Mouse (Mus musculus) c-Kit-positive CD71-positive TER-119-negative erythroid progenitor cells, embryonic 14.5 days (primary cell): Measurements from ENCODE around the gene Clec4d.
A peak's percentile ranks its signal among the peaks of the same experiment; 100 is the strongest.
"Not testable (repeated sequence)": the region's sequence is repeated elsewhere in the genome, so short reads cannot be mapped to it uniquely, and the experiment has no call there.

ENCODE experiments used
- DNase-seq: peaks from one replicate; pipeline ENCODE4 v3.0.0-alpha.2; 2013; ENCODE audit warnings: low read depth

The Clec4d gene

GRCm38 (mm10) chr6:123261555-123262161 is at the start of gene Clec4d:
TSS of gene Clec4d (plus strand) at chr6:123262111.
- DNase-seq: no peak

DNA sequence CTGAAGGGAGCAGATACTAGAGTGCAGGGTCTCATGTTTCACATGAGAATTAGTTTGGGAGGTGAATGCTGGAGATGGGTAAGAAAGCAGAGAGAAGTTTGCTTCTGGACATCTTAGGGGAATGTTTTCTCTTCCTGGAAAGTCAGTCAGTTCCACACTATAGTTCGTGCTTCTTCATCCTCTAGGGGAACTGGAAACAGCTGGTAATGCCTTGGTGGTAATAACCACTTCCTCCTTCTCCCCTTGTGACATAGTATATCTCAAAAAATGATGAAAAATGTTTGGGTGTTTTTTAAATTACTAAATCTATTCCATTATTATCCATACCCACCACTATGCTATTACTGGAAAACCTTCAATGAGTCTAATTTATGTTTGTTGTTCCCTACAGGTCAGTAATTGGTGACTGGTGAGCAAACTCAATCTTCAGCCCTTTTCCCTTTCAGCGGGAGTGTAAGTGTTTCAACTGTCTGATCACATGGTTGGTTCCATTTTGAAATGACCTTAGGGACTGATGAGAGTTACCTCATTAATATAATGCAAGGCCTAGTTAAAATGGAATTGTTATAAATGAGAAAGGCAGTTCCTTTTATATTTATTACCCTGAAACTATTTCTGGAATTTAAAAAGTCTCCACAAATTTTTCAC is 34.3 kb upstream of the Clec4d start:
- no peak for DNase-seq

DNA sequence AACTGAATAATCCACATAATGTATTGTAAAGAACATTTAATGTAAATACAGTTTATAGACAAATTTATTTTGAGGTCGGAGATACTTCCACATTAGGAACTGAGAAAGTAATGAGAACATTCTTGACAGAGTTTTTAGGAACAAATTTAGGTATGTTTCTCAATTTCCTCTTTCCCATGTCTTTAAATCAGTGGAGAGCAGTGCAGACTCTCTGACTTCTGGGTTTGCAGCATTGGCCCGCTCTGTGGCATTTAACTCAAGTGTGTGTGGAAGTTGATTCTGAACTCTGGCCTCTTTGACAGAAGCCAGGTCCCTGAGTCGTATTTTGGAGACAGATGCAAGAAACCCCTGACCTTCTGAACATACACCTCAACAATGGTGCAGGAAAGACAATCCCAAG is 32.3 kb upstream of the Clec4d start, which contains the start of gene Clec4n:
Gene Clec4n (plus strand): TSS at position 200 of the 400 bp plus-strand sequence.
- no peak for DNase-seq

DNA sequence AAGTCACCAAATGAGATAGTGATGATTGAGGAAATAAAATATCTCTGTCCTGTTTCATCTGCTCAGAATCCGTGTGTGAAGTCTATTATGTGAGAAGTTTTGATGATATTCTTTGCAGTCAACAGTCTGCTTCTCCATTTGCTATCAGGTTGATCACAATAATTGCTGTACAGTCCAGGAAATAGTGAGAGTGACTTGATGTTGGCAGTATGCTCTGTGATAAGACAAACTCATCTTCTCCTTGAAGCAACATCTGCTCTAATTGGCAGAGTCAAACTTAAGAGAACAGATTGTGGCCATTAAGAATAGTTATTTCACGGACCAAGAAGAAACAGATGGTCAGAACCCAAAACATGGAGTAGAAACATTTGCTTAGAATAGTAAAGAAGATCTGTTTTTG is 30.8 kb upstream of the Clec4d start:
- no peak for DNase-seq

DNA sequence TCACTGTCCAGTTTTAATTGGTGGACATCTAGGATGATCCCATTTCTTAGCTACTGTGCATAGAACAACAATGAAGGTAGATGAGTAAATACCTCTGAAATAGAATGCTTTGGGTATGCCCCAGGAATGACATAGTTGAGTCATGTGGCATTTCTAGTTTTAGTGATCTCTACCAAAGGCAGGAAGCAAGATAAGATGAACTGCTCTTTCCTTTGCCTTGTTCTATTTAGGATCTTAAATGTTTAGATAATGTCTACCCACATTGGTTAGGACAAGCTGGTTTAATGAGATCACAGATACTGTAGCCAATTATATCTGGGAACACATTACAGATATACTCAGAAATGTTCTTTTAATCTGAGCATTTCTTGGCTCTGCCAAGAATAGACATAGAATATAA is 24.3 kb upstream of the Clec4d start:
- DNase-seq: no peak

- DNase-seq: no peak
Measured at GRCm38 (mm10) chr6:123244201-123244600, 17.7 kb upstream of the Clec4d start.

DNA sequence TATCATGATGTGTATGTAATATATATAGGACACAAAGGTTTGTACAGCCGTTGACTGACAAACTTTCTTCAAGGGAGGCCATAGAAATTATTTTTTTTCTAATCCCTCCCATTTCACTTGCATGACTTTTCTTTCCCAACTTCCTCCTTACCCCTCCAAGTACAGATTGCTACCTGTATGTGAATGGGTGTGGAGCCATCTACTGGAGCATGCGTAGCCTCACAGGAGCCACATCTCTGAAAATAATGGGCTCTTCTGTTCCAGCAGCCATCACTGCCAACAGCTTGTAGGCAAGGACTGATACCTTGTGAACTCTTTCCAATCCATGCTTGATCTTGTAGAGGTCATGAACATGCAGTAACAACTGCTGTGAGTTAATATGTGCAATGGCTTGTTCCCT is 13.0 kb upstream of the Clec4d start:
- not testable (repeated sequence) for DNase-seq

GRCm38 (mm10) chr6:123252735-123253134 is 9.2 kb upstream of the Clec4d start:
- DNase-seq: no peak

- DNase-seq: no peak
Measured at GRCm38 (mm10) chr6:123258946-123259345, 3.0 kb upstream of the Clec4d start.

GRCm38 (mm10) chr6:123259889-123260603 is 1.9 kb upstream of the Clec4d start:
- DNase-seq: no peak

DNA sequence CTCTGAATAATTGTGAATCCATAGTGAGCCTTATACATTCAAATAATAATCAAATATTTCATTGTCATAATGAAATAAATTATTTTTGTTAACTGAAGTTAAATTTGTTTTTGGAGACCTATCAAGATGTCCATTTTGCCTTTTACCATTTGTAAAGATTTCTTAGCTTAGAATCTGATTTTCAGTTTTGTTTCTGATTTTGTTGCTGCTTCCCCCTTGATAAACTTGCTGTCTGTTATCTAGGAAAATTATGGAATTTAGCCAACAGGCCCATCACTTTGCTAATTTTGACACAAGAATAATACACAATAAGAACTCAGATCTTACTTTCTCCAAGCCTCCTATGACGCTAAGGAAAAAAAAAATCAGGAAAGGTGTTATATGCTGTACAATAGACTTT is 1.0 kb upstream of the Clec4d start:
- no peak for DNase-seq

GRCm38 (mm10) chr6:123264194-123264593 is 2.3 kb downstream of the Clec4d start:
- DNase-seq: no peak

DNA sequence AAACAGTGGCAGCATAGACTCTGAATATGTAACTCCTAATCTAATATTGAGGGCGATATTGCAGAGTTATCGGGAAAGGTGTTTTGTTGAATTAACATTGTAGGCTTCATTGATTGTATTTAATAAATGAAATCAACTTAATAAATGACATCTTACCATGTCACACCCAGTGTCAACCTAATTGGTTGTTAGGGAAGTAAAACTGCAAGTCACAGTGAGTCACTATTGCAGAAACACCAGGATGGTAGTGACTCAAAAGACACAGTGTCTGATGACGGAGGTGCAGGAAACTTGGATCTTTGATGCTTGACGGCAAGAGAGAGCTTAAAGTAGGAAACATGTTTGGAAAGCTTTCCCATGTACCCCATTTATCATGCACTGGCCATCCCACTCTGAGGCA is 3.9 kb downstream of the Clec4d start:
- no peak for DNase-seq

- DNase-seq: no peak
Measured at GRCm38 (mm10) chr6:123266945-123267344, 5.0 kb downstream of the Clec4d start.

GRCm38 (mm10) chr6:123279443-123279842 is 17.5 kb downstream of the Clec4d start:
- no peak for DNase-seq

DNA sequence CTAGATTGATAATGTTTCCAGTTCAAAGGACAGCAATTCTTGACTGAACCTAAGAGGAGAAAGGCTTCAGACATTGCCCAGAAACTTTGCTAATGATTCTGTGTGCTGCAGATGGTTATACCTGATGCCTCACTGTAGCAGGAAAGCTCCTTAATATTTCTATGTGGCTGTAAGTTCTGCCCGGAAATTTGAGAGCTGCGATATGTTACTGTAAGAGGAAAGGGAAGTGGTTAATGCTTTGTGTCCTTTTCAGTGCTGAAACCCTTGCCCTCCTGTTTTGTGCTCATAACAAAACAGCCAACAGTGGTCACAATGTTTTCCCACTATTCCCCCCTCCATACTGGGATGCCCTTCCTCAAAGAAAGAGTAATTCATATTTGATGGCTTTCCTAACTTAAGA is 24.4 kb downstream of the Clec4d start:
- no peak for DNase-seq

DNA sequence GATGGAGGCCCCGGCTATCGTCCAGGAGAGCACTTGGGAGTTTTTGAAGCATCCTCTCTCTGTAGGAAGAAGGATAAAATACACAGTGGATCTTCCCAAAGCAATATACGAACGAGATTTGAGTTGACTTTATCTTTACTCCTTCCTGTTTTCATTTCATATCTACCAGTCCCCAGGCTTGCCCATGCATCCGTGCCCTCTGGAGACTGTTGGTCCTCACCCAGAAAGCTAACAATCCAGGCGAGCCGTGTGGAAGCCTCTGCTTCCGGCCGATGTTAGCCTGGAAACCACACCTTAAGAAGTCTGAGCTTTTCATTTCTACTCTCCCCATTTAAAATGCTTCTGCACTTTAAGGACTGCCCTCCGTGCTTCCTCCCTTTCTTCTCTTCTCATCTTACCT is 27.0 kb downstream of the Clec4d start:
- no peak for DNase-seq

GRCm38 (mm10) chr6:123289753-123290152 is 27.8 kb downstream of the Clec4d start, which contains the start of gene Clec4e:
TSS of gene Clec4e (minus strand) at chr6:123289870.
- no peak for DNase-seq

DNA sequence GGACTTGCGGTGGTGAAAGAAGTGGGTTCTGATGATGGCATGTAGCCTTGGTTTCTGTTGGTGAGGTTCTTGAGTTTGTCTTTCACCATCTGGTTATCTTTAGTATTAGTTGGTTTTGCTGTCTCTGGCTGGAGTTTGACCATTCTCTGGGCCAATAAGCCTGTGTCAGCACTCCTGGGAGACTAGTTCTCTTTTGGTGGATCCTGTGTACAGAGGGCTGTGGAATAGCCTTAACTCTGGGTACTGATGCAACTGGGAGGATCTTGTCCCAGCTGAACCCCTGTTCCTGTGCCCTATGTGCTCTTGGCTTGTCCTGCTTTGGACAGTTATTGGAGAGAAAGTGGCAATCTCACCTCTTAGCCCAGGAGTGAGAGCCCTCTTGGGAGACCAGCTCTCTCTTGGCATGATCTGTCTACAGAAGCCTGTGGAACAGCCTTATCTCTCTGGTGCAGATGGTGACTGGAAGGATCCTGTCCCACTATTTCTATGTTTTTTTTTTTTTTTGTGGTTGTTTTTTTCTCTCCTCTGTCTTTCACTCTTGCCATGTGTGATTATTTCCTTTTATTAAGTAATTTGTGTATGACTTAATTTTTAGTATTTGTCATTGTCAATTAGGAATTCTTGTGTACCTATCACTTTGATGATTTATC is 31.0 kb downstream of the Clec4d start:
- peak; percentile 66 for DNase-seq

- DNase-seq: not testable (repeated sequence)
Measured at GRCm38 (mm10) chr6:123293509-123293908, 31.6 kb downstream of the Clec4d start.

DNA sequence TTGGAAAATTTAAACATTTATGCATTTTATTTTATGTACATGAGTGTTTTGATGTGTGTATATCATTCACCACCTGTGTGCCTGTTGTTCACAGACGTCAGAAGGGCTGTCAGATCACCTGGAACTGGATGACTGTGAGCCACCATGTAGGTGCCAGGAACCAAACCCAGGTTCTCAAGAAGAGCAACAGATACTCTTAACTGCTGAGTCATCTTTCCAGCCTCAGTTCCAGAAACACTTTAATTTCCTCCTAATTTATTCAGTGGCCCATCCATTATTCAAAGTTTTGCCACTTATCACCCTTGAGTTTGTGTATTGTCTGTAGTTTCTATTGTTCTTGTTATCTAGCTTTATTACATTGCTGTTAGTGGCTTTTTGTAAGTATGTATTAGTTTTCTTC is 34.8 kb downstream of the Clec4d start:
- DNase-seq: no peak

- DNase-seq: not testable (repeated sequence)
Measured at GRCm38 (mm10) chr6:123306315-123306714, 44.4 kb downstream of the Clec4d start.

- DNase-seq: no peak
Measured at GRCm38 (mm10) chr6:123308033-123308432, 46.1 kb downstream of the Clec4d start, which contains the start of gene Vmn2r19. TSS of gene Vmn2r19 (plus strand) at chr6:123308333.
